Mouse (Mus musculus) liver, embryonic 12.5 days (tissue): ENCODE results near the gene Rims3. TPM values are rescaled to one million over a fixed set of nuclear protein-coding genes. Genes with fewer than 3 reads are reported as not detected.

Source experiments
- ATAC-seq: fragments of 200-750 bp; cut with Nextera tagmentation; 2 replicates; pipeline ENCODE4 v1.8.0; 2017; ENCODE audit warnings: moderate number of reproducible peaks, mild to moderate bottlenecking, moderate library complexity
- H3K27ac ChIP-seq: fragments of 300-500 bp; sonication (generic); 2 replicates; pipeline ENCODE4 v1.5.1; 2016; ENCODE audit warnings: mild to moderate bottlenecking
- H3K27me3 ChIP-seq: fragments of 300-500 bp; sonication (generic); replicated peaks from 2 replicates; pipeline ENCODE4 v1.6.1; 2016; ENCODE audit warnings: mild to moderate bottlenecking, moderate library complexity
- H3K36me3 ChIP-seq: fragments of 300-500 bp; sonication (generic); 2 replicates; pipeline ENCODE4 v1.6.1; 2016; ENCODE audit warnings: mild to moderate bottlenecking, moderate library complexity
- H3K4me1 ChIP-seq: fragments of 300-500 bp; sonication (generic); 2 replicates; pipeline ENCODE4 v1.6.1; 2016
- H3K4me2 ChIP-seq: fragments of 300-500 bp; sonication (generic); 2 replicates; pipeline ENCODE4 v1.6.1; 2016; ENCODE audit warnings: mild to moderate bottlenecking, moderate library complexity
- H3K4me3 ChIP-seq: fragments of 300-500 bp; sonication (generic); 2 replicates; pipeline ENCODE4 v1.5.1; 2016; ENCODE audit warnings: mild to moderate bottlenecking, moderate library complexity
- H3K9ac ChIP-seq: fragments of 300-500 bp; sonication (generic); 2 replicates; pipeline ENCODE4 v1.6.1; 2016; ENCODE audit warnings: mild to moderate bottlenecking, moderate library complexity
- H3K9me3 ChIP-seq: fragments of 300-500 bp; sonication (generic); replicated peaks from 2 replicates; pipeline ENCODE4 v1.6.1; 2016; ENCODE audit warnings: mild to moderate bottlenecking, moderate library complexity
- WGBS: fragments of 180-500 bp; shearing (Covaris S2); methylation state at CpG from one replicate; pipeline ENCODE4 v1.1.7; 2016; ENCODE audit not compliant: insufficient replicate concordance; 5-methylcytosine and 5-hydroxymethylcytosine counted together
- microRNA-seq: library from miRNA; unstranded; fragments of <30 nt; microRNA quantifications from one replicate; pipeline ENCODE4, GENCODE M21; 2017
- polyA plus RNA-seq: library from polyadenylated mRNA; unstranded; fragments of >200 nt; fragmentation: Nextera tagmentation; extraction: Ambion mirVana; gene quantifications from 2 replicates; pipeline ENCODE4 v1.2.1, GENCODE M21; 2016

Gene Rims3
- polyA plus RNA-seq, 1 experiment from 2014 or later, result 0.23 TPM

DNA sequence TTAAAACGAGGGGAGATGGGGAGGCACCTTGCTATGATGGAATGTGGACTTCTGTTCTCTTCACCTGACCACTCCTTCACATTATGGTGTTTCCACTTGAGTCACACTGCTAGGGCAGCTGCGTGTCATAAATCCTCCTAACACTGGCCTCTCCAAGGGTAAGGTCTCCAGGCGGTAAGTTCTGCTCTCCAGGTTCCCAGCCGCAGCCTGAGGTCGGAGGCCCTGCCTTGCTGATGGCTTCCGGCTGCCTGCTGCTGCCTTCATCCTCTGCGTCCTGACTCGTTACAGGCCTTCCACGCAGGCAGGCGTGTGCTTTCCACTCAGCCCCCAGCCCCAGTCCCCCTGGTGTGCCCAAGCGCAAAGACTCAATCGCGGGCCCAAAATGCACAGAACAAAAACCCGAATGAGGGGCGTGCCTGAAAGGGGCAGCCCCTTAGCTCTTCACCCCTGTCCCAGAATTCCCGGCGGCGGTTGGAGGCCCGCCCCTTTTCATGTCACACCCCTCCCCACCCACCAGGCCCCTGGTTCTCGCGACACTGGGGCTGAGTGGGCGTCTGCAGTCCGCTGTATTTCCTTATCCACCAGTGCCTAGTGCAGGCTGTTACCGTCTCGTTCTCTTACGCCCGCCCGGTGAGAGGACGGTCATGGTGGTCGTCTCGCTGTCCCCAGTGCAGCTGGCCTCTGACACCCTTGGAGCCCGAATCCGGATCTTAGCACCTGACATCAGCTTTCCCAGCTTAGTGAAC, 70.1 kb downstream of the Rims3 start, which contains the start of gene Exo5:
TSS of gene Exo5 (minus strand) at position 464 of the 746 bp plus-strand sequence.
- 0 out of 2 replicates have a peak, but pooled peaks cover 4% of the 10 kb centered on the region for H3K9me3 ChIP-seq
- peaks cover 21% of the 10 kb centered on the region for H3K4me1 ChIP-seq
- H3K9ac ChIP-seq, result peak within 1 kb of the TSS; percentile 78
- ATAC-seq, result peak; percentile 99
- peak within 1 kb of the TSS; percentile 84 for H3K27ac ChIP-seq
- H3K36me3 ChIP-seq, result peaks cover 22% of the 10 kb centered on the region
- H3K27me3 ChIP-seq, result no peaks in the 10 kb centered on the region
- H3K4me3 ChIP-seq, result peak within 1 kb of the TSS; percentile 76
- WGBS, result under 1% methylated on average over 33 of the region's 33 CpGs
- H3K4me2 ChIP-seq, result peak within 1 kb of the TSS; percentile 71

DNA sequence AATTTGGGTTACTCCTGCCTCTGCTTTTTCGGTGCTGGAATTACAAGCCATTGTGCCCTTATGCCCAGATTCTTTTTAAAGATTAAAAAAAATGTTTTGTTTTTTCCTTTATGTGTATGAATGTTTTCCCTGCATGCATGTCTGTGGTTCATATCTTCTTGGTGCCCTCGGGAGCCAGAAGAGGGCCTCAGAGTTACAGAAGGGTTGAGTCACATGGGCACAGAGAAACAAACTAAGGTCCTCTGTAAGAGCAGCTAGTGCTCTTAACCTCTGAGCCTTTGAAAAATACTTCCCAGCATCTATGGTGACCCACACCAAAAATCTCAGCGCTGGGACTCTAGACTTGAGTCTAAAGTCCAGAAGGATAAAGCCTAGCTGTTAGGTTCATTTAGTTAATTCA, 70.8 kb downstream of the Rims3 start:
- peaks cover 22% of the 10 kb centered on the region for H3K36me3 ChIP-seq
- no peaks in the 10 kb centered on the region for H3K27me3 ChIP-seq
- ATAC-seq, result peak; percentile 76
- peak overlapping the region; percentile 84 for H3K27ac ChIP-seq
- H3K4me3 ChIP-seq, result peak overlapping the region; percentile 76
- 11% methylated on average over 3 of the region's 3 CpGs for WGBS
- 0 out of 2 replicates have a peak, but pooled peaks cover 5% of the 10 kb centered on the region for H3K9me3 ChIP-seq
- H3K4me2 ChIP-seq, result peak overlapping the region; percentile 71
- H3K4me1 ChIP-seq, result peaks cover 21% of the 10 kb centered on the region
- H3K9ac ChIP-seq, result peak overlapping the region; percentile 78

DNA sequence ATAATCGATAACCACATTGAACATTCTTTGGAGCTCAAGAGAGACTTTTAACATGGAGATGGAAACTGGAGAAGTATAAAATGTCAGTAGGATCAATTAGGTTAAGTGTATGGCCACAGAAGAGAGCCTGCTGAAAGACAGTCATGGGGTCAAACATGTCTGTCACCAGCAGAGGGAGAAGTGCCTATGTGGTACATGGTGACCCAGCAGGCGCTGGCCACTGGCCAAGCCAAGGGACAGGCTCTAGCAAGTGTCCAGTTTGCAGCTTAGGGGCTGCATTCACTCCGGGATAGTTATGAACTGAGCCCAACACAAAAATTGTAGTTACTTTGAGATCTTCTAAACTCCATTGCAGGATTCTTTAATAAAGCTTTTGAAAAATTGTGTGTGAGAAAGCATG, 74.1 kb downstream of the Rims3 start:
- Histone ChIP-seq H3K27ac (no peak overlapping the region), H3K4me3 (no peak overlapping the region), H3K9ac (no peak overlapping the region), H3K4me1 (peaks cover 13% of the 10 kb centered on the region), H3K27me3 (no peaks in the 10 kb centered on the region), H3K9me3 (0 out of 2 replicates have a peak, but pooled peaks cover 10% of the 10 kb centered on the region), H3K4me2 (no peak overlapping the region), H3K36me3 (peaks cover 17% of the 10 kb centered on the region)
- WGBS, result 78% methylated on average over 3 of the region's 3 CpGs
- ATAC-seq, result no peak

DNA sequence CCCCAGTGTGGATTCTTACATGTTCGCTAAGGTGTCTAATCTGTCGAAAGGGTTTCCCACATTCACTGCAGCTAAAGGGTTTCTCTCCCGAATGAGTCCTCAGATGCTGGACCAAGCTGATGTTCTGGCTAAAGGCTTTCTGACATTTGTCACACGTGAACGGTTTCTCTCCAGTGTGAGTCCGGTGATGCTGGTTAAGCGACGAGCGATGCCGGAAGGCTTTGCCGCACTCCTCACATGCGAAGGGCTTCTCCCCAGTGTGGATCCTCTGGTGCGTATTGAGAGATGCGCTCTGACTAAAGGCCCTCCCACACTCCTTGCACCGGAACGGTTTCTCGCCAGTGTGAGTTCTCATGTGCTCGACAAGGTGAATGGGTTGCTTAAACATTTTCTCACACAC, 76.1 kb downstream of the Rims3 start:
- no peaks in the 10 kb centered on the region for H3K27me3 ChIP-seq
- H3K27ac ChIP-seq, result no peak overlapping the region
- no peak overlapping the region for H3K4me3 ChIP-seq
- H3K9me3 ChIP-seq, result 0 out of 2 replicates have a peak, but pooled peaks cover 10% of the 10 kb centered on the region
- no peak overlapping the region for H3K9ac ChIP-seq
- no peaks in the 10 kb centered on the region for H3K4me1 ChIP-seq
- no peak for ATAC-seq
- no peak overlapping the region for H3K4me2 ChIP-seq
- peaks cover 27% of the 10 kb centered on the region for H3K36me3 ChIP-seq
- 87% methylated on average over 18 of the region's 18 CpGs for WGBS

DNA sequence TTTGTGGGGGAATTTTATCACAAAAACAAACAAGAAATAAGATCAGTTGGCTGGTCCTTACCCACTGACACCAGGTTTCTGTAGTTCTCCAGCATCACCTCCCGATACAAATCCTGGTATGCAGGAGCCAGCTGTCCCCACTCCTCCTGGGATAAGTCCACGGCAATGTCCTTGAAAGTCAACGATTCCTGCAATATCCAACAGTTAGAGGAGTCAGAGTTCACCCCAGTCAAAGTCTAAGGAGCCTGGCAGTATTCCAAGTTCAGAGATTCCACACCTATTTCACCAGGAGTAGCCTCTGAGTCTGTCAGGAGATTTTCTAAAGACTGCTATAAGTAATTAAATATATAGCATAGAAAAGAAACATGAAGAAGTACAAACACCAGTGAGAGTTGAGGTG, 80.4 kb downstream of the Rims3 start:
- H3K27me3 ChIP-seq, result no peaks in the 10 kb centered on the region
- H3K36me3 ChIP-seq, result peaks cover 27% of the 10 kb centered on the region
- no peak for ATAC-seq
- no peaks in the 10 kb centered on the region for H3K4me1 ChIP-seq
- WGBS, result 71% methylated on average over 3 of the region's 3 CpGs
- no peak overlapping the region for H3K27ac ChIP-seq
- no peak overlapping the region for H3K4me2 ChIP-seq
- no peak overlapping the region for H3K4me3 ChIP-seq
- H3K9me3 ChIP-seq, result 0 out of 2 replicates have a peak, but pooled peaks cover 6% of the 10 kb centered on the region
- H3K9ac ChIP-seq, result no peak overlapping the region

Small RNA genes lying within 50 kb of the gene (microRNA-seq; reads per million reads assigned to microRNA genes)
- gene Gm23936, result not detected

Other genes starting within 250 kb of the Rims3 start
- gene Cited4, start 188.2 kb upstream of the Rims3 start, polyA plus RNA-seq, result 286 and 295 TPM in 2 replicates
- gene Kcnq4, start 106.2 kb upstream of the Rims3 start, polyA plus RNA-seq, result 0.20 and 0.44 TPM in 2 replicates
- 64.2 and 66.4 TPM in 2 replicates for gene Nfyc, start 23.2 kb upstream of the Rims3 start, polyA plus RNA-seq
- 9.8 and 11.7 TPM in 2 replicates for gene Exo5, start 70.2 kb downstream of the Rims3 start, polyA plus RNA-seq
- 3.1 and 3.5 TPM in 2 replicates for gene Zfp69, start 96.9 kb downstream of the Rims3 start, polyA plus RNA-seq
- gene Smap2, start 162.4 kb downstream of the Rims3 start, polyA plus RNA-seq, result 45.5 and 46.9 TPM in 2 replicates
- gene Col9a2, start 184.6 kb downstream of the Rims3 start, polyA plus RNA-seq, result 2.7 and 3.7 TPM in 2 replicates
- gene Zmpste24, start 243.4 kb downstream of the Rims3 start, polyA plus RNA-seq, result 30.8 and 31.9 TPM in 2 replicates